Mouse (Mus musculus) spleen, adult 2 months (tissue): ENCODE measurements around the gene Klhl36. TPM values are rescaled to one million over a fixed set of nuclear protein-coding genes. Genes with fewer than 3 reads are reported as not detected.

Experiments used
- DNase-seq, 2 experiments: peaks; one replicate each; pipeline versions ENCODE4 v3.0.0 to v3.0.0-alpha.2; 2012 to 2021; ENCODE audit warnings: low spot score in 2 of 2, low read depth in 1 of 2
- H3K27ac ChIP-seq: fragments of 200-500 bp; 2 replicates; pipeline ENCODE4 v1.5.1; 2012; ENCODE audit warnings: low read length, inconsistent platforms; ENCODE audit not compliant: insufficient read depth
- H3K27me3 ChIP-seq: fragments of 200-500 bp; 2 replicates; pipeline ENCODE4 v1.6.1; 2012; ENCODE audit warnings: mild to moderate bottlenecking, moderate library complexity, low read length, inconsistent platforms; ENCODE audit not compliant: control insufficient read depth, insufficient read depth
- H3K36me3 ChIP-seq: fragments of 200-500 bp; 2 replicates; pipeline ENCODE4 v1.6.1; 2012; ENCODE audit warnings: mild to moderate bottlenecking, low read length, inconsistent platforms; ENCODE audit not compliant: control insufficient read depth, insufficient read depth
- H3K4me1 ChIP-seq: fragments of 200-500 bp; 2 replicates; pipeline ENCODE4 v1.6.1; 2011; ENCODE audit warnings: inconsistent platforms; ENCODE audit not compliant: control insufficient read depth, insufficient read depth, insufficient read length
- H3K4me3 ChIP-seq: fragments of 200-500 bp; 2 replicates; pipeline ENCODE4 v1.5.1; 2011; ENCODE audit warnings: mild to moderate bottlenecking, inconsistent platforms; ENCODE audit not compliant: insufficient read depth, insufficient read length; ENCODE audit errors: extremely low read depth
- CTCF ChIP-seq: fragments of 200-500 bp; IDR thresholded peaks from 2 replicates; pipeline ENCODE4 v1.5.1; 2011; ENCODE audit warnings: mild to moderate bottlenecking, inconsistent platforms; ENCODE audit not compliant: insufficient read depth, insufficient read length, insufficient replicate concordance; ENCODE audit errors: extremely low read depth
- POLR2A ChIP-seq: fragments of 200-500 bp; IDR thresholded peaks from 2 replicates; pipeline ENCODE4 v1.6.1; 2011; ENCODE audit warnings: low read depth, low read length, inconsistent platforms
- WGBS: fragments of 180-500 bp; shearing (Covaris S2); methylation state at CpG from one replicate; pipeline ENCODE4 v1.1.7; 2018; 5-methylcytosine and 5-hydroxymethylcytosine counted together
- polyA plus RNA-seq: library from polyadenylated mRNA; depleted of rRNA; stranded (reverse); fragments of >200 nt; gene quantifications from 2 replicates; pipeline ENCODE4 v1.2.3, GENCODE M21; 2012

Klhl36 gene
- polyA plus RNA-seq, 1 experiment, result 27.2 TPM

DNA sequence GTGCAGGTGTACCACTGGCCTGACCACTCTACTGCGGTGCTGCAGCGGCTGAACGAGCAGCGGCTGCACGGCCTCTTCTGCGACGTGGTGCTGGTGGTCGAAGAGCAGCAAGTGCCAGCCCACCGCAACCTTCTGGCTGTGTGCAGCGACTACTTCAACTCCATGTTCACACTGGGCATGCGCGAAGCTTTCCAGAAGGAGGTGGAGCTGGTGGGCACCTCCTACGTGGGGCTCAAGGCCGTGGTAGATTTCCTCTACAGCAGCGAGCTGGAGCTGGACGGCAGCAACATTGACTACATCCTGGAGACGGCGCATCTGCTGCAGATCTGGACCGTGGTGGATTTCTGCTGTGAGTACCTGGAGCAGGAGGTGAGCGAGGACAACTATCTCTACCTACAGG, 7.5 kb downstream of the Klhl36 start:
- no peaks in the 10 kb centered on the region for H3K27me3 ChIP-seq
- no peak for DNase-seq
- H3K36me3 ChIP-seq, result peaks cover 31% of the 10 kb centered on the region
- TF ChIP-seq POLR2A, result no peak
- TF ChIP-seq CTCF, result no peak
- 92% methylated on average over 20 of the region's 20 CpGs for WGBS
- H3K4me1 ChIP-seq, result no peaks in the 10 kb centered on the region
- no peak overlapping the region for H3K4me3 ChIP-seq
- H3K27ac ChIP-seq, result no peak overlapping the region

DNA sequence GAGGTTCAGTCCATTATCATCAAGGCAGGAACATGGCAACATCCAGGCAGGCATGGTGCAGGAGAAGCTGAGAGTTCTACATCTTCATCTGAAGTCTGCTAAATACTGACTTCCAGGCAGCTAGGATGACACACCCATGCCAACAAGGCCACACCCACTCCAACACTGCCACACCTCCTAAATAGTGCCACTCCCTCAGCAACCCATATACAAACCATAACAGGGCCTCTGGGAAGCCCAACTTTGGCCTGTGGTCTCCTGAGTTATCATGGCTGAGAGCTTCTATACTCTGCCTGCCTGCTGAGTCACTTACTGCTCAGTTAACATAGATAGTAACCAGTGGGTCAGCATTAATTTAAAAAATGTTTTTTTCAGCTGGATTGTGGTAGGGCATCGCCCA, 11.1 kb downstream of the Klhl36 start:
- DNase-seq, result no peak
- 90% methylated on average over 1 of the region's 1 CpGs for WGBS
- Histone ChIP-seq H3K36me3 (peaks cover 36% of the 10 kb centered on the region), H3K4me1 (no peaks in the 10 kb centered on the region), H3K27me3 (no peaks in the 10 kb centered on the region), H3K4me3 (no peak overlapping the region), H3K27ac (no peak overlapping the region)
- TF ChIP-seq POLR2A (no peak), CTCF (no peak)

DNA sequence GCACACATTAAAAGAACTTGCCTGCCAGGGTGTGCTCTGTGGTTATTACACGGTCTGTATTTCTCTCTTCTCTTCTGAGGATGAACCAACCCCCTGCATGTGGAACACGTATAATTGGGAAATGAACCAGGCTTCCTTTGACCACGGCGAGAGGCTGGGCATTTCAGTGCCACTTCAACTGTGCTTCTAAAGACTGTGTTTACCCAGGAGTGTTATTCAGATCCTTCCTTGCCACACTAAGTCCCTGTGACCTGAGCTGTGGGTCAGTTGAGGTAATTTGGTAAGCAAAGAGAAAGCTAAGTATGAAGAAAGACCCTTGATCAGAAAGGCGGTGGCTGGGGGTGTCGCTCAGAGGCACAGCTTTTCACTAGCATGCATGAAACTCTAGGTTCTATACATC, 19.2 kb downstream of the Klhl36 start:
- TF ChIP-seq CTCF, result no peak
- TF ChIP-seq POLR2A, result no peak
- Histone ChIP-seq H3K4me1 (no peaks in the 10 kb centered on the region), H3K36me3 (peaks cover 4% of the 10 kb centered on the region; the same call in 1 of the 2 replicates), H3K27me3 (no peaks in the 10 kb centered on the region), H3K27ac (no peak overlapping the region), H3K4me3 (no peak overlapping the region)
- DNase-seq, result no peak
- WGBS, result 64% methylated on average over 6 of the region's 6 CpGs

DNA sequence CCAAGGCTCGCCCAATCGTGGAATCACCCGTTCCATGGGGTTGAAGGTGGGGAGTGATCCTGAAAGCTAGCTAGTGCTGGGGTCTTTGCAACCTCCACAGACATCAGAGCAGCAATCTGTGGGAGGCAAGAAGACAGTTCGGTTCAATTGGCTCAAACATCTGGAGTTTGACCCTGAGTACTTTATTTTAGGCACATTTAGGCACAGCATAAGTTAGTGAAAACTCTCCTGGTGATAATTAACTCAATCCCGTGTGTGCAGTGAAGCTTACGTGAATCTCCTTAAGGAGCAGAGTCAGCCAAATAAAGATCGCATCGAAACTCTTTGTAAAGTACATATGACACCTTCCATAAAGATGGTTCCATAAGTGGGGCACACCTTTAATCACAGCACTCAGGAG, 19.9 kb downstream of the Klhl36 start:
- WGBS, result 93% methylated on average over 8 of the region's 8 CpGs
- Histone ChIP-seq H3K4me1 (no peaks in the 10 kb centered on the region), H3K36me3 (0 out of 2 replicates have a peak, but pooled peaks cover 3% of the 10 kb centered on the region), H3K4me3 (no peak overlapping the region), H3K27ac (no peak overlapping the region), H3K27me3 (no peaks in the 10 kb centered on the region)
- no peak for TF ChIP-seq POLR2A
- no peak for TF ChIP-seq CTCF
- no peak for DNase-seq

DNA sequence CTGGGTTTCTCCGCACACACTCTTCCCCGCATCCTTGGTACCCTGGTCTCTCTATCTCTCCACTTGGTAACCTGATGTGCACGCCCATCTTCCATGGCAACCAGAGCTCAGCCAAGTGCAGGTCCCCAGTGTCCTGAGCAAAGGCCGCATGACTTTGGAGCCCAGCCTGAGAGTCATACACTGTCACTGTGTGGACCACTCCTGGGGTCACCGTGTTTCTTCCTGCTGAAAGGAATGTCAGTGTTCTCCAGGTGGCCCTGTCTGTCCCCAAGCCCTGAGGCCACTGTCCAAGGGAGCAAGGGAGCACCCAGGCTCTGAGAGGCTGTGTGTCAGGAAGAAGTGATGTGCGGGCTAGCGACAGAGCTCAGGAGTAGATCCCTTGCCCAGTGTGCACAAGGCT, 21.2 kb downstream of the Klhl36 start:
- Histone ChIP-seq H3K4me1 (no peaks in the 10 kb centered on the region), H3K27ac (no peak overlapping the region), H3K4me3 (no peak overlapping the region), H3K36me3 (0 out of 2 replicates have a peak, but pooled peaks cover 1% of the 10 kb centered on the region), H3K27me3 (no peaks in the 10 kb centered on the region)
- no peak for DNase-seq
- TF ChIP-seq POLR2A (no peak), CTCF (no peak)
- WGBS, result 93% methylated on average over 7 of the region's 7 CpGs

DNA sequence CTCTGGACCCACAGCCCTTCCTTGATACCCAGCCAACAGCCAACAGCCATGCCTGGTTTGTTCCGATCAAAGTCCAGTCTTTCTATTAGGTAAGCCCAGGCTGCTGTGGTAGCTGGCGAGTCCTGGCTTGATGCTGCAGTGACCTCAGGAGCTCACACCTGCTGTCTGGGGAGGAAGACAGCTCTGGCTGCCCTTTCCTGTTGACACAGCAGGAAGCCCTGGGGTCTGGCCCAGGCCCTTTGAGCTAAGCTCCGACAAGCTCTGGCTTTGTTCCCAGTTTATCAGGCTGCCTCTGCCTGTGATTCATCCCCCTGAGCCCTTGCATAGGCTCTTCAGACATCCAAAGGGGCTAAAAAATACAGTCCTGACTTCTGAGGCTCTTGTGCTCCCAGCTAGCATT, 23.5 kb downstream of the Klhl36 start:
- no peak overlapping the region for H3K27ac ChIP-seq
- no peaks in the 10 kb centered on the region for H3K36me3 ChIP-seq
- TF ChIP-seq POLR2A, result no peak
- TF ChIP-seq CTCF, result no peak
- DNase-seq, result no peak
- no peaks in the 10 kb centered on the region for H3K27me3 ChIP-seq
- no peaks in the 10 kb centered on the region for H3K4me1 ChIP-seq
- WGBS, result 49% methylated on average over 3 of the region's 3 CpGs
- no peak overlapping the region for H3K4me3 ChIP-seq

DNA sequence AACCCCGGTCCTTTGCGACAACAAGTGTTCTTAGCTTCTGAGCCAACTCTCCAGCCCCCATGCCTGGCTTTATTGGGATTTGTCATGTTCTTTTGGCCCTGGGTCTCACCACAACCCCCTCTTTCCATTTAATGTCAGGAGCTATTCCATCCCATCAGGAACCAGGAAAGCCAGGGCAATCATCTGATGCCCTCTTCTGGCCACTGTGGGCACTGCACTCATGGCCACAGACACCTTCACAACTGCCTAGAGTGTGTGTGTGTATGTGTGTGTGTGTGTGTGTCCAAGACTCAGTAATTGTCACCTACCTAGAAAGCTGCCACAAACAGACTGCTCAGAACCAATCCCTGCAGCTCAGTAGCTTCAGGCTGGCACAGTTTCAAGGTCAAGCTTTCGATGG, 25.1 kb downstream of the Klhl36 start:
- no peaks in the 10 kb centered on the region for H3K4me1 ChIP-seq
- no peaks in the 10 kb centered on the region for H3K27me3 ChIP-seq
- 95% methylated on average over 3 of the region's 3 CpGs for WGBS
- no peak for DNase-seq
- no peak overlapping the region for H3K27ac ChIP-seq
- TF ChIP-seq POLR2A (no peak), CTCF (peak; percentile 51; the same call in 1 of the 2 replicates)
- no peak overlapping the region for H3K4me3 ChIP-seq
- H3K36me3 ChIP-seq, result no peaks in the 10 kb centered on the region
